Mouse (Mus musculus): ENCODE measurements at regions not wholly inside any gene's neighbourhood (a gene's known extent, or its start where the extent isn't known, plus 50 kb on each side); places are given as distances from the start of the nearest gene placed in this dataset.

GRCm38 (mm10) chr17:4209650-4210049 lies 513.6 kb upstream of the Nox3 start:
- DNase-seq (ENCODE audit: extremely low spot score, low spot score), result no peak
- H3K4me3 ChIP-seq, result no peak overlapping the region
- H3K9me3 ChIP-seq, result no peaks in the 10 kb centered on the region
- H3K36me3 ChIP-seq (replicated peaks), result no peaks in the 10 kb centered on the region
- no peaks in the 10 kb centered on the region for H3K27me3 ChIP-seq (ENCODE audit: poor library complexity, severe bottlenecking)
- H3K27ac ChIP-seq, result no peak overlapping the region
- H3K4me1 ChIP-seq, result peaks cover 3% of the 10 kb centered on the region
- 86% methylated on average over 8 of the region's 8 CpGs for WGBS

GRCm38 (mm10) chr17:4212586-4212985 lies 516.5 kb upstream of the Nox3 start:
- H3K27ac ChIP-seq, result no peak overlapping the region
- 67% methylated on average over 4 of the region's 4 CpGs for WGBS
- DNase-seq (ENCODE audit: extremely low spot score, low spot score), result no peak

GRCm38 (mm10) chr17:4214970-4215369 lies 518.9 kb upstream of the Nox3 start:
- H3K27ac ChIP-seq, result peak overlapping the region; percentile 51; the same call in 1 of the 2 replicates
- no peak overlapping the region for H3K4me3 ChIP-seq
- 33% methylated on average over 8 of the region's 8 CpGs for WGBS
- no peaks in the 10 kb centered on the region for H3K27me3 ChIP-seq (ENCODE audit: poor library complexity, severe bottlenecking)
- no peaks in the 10 kb centered on the region for H3K9me3 ChIP-seq
- H3K36me3 ChIP-seq (replicated peaks), result no peaks in the 10 kb centered on the region
- DNase-seq (ENCODE audit: extremely low spot score, low spot score), result no peak
- peaks cover 28% of the 10 kb centered on the region for H3K4me1 ChIP-seq

More at GRCm38 (mm10) chr17:4212586-4212985, 516.5 kb upstream of the Nox3 start:
- Histone ChIP-seq H3K27me3 (ENCODE audit: poor library complexity, severe bottlenecking) (no peaks in the 10 kb centered on the region), H3K4me1 (peaks cover 28% of the 10 kb centered on the region), H3K36me3 (replicated peaks) (no peaks in the 10 kb centered on the region), H3K4me3 (no peak overlapping the region), H3K9me3 (no peaks in the 10 kb centered on the region)

DNA sequence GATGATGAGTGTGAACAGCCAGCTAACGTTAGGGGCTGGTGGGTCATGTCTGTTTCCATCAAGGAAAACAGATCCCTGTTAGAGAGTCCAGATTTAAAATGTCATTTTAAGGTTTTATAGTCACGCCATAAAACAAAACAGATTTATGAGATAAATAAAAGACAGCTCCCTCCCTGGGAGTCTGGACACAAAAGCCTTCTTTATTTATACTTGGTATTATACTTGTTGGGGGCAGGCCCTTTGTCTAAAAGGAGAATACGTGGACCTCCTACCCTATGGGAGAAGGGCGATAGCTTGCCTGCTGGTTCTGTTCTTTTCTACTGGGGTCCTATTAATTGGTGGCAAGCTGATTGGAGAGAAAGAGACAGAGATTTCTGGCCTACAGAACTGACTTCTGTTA lies 520.1 kb upstream of the Nox3 start:
- H3K36me3 ChIP-seq (replicated peaks), result no peaks in the 10 kb centered on the region
- H3K4me3 ChIP-seq, result no peak overlapping the region
- 0 out of 2 replicates have a peak overlapping the region, but pooled peaks have one; percentile 51 for H3K27ac ChIP-seq
- peaks cover 34% of the 10 kb centered on the region for H3K4me1 ChIP-seq
- no peaks in the 10 kb centered on the region for H3K9me3 ChIP-seq
- no peak for DNase-seq (ENCODE audit: extremely low spot score, low spot score)
- 46% methylated on average over 4 of the region's 4 CpGs for WGBS
- H3K27me3 ChIP-seq (ENCODE audit: poor library complexity, severe bottlenecking), result no peaks in the 10 kb centered on the region

DNA sequence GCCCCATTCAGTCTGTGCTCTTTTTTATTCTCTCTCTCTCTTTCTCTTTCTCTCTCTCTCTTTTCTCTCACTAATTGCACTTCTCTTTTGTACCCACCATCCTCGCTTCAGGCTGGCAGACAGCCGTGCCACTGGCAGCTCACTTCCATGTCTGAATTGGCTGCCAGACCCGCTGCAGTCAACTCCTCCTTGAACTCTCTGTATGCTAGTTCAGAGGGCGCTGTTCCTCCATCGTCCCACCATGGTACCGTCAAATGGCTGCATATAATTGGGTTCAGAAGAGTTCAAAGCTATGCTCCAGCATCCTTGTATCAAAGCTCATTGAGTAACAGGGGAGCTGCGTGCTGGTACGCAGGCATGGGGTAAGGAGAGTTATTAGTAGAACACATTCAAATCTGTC lies 520.7 kb upstream of the Nox3 start:
- 76% methylated on average over 8 of the region's 8 CpGs for WGBS
- Histone ChIP-seq H3K4me1 (peaks cover 35% of the 10 kb centered on the region), H3K4me3 (no peak overlapping the region), H3K27me3 (ENCODE audit: poor library complexity, severe bottlenecking) (no peaks in the 10 kb centered on the region), H3K27ac (no peak overlapping the region), H3K9me3 (no peaks in the 10 kb centered on the region), H3K36me3 (replicated peaks) (no peaks in the 10 kb centered on the region)
- DNase-seq (ENCODE audit: extremely low spot score, low spot score), result no peak

DNA sequence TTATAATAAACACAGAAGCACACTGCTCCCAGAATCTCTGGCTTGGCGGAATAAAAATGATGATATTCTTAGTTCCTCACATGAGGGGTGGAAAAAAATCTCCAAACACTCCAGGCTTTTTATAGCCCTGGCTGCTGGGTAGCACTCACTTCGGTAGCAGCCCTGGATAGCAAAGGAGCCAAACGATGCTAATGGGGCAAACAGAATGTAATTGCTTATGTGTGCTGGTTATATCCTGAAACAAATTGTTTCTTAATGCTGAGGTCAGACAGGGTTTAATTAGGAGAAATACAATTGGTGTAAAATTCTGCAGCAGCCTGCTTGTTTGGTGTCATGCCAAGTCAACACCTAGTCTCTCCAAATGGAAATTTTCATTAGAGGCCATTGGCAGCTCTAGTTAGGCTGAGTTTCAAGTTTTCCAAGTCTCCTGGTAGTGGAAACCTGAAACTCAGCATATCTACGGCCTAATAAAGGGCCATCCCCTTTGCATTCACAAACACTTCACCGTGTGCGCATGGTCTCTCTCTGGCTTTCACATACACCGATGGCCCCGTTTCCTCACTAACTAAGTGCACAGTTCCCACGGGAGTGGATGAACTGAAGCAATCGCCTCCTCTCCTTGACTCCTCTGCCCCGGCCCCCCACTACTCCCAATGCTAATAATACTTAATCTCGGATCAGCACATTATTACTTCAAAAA lies 524.8 kb upstream of the Nox3 start:
- H3K27me3 ChIP-seq (ENCODE audit: poor library complexity, severe bottlenecking), result no peaks in the 10 kb centered on the region
- H3K4me3 ChIP-seq, result no peak overlapping the region
- H3K36me3 ChIP-seq (replicated peaks), result no peaks in the 10 kb centered on the region
- H3K4me1 ChIP-seq, result peaks cover 20% of the 10 kb centered on the region
- H3K27ac ChIP-seq, result no peak overlapping the region
- no peak for DNase-seq (ENCODE audit: extremely low spot score, low spot score)
- H3K9me3 ChIP-seq, result no peaks in the 10 kb centered on the region
- 85% methylated on average over 12 of the region's 12 CpGs for WGBS

- no peak for DNase-seq (ENCODE audit: extremely low spot score, low spot score)
- no peaks in the 10 kb centered on the region for H3K9me3 ChIP-seq
- H3K27me3 ChIP-seq (ENCODE audit: poor library complexity, severe bottlenecking), result no peaks in the 10 kb centered on the region
- 88% methylated on average over 10 of the region's 10 CpGs for WGBS
- no peak overlapping the region for H3K4me3 ChIP-seq
- H3K27ac ChIP-seq, result no peak overlapping the region
- H3K4me1 ChIP-seq, result peaks cover 13% of the 10 kb centered on the region
- no peaks in the 10 kb centered on the region for H3K36me3 ChIP-seq (replicated peaks)
Observed at GRCm38 (mm10) chr17:4227889-4228288, 531.8 kb upstream of the Nox3 start.

- Histone ChIP-seq H3K27me3 (ENCODE audit: poor library complexity, severe bottlenecking) (no peaks in the 10 kb centered on the region), H3K27ac (no peak overlapping the region), H3K4me1 (peaks cover 13% of the 10 kb centered on the region), H3K9me3 (no peaks in the 10 kb centered on the region), H3K36me3 (replicated peaks) (no peaks in the 10 kb centered on the region), H3K4me3 (no peak overlapping the region)
- DNase-seq (ENCODE audit: extremely low spot score, low spot score), result no peak
- 76% methylated on average over 2 of the region's 2 CpGs for WGBS
Observed at GRCm38 (mm10) chr17:4229969-4230368, 533.9 kb upstream of the Nox3 start.

DNA sequence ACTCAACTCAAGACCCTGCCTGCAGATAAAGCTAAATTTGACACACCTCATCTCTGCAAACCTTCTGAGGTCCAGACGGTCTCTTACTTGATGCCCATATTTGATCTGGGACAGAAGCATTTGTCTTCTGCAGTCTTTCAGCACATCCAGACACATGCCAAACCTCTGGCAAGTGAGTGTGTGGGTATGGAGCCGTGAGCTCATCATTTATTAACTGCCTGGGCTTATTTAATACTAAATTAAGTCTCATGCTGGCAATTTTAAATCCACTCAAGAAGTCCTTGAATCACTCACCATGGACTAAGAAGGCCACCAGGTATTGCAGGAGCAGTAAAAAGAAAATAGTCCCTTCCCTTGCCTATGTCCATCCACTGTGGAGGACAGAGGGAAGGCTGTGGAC lies 554.4 kb upstream of the Nox3 start:
- no peak overlapping the region for H3K27ac ChIP-seq
- H3K4me1 ChIP-seq, result no peaks in the 10 kb centered on the region
- H3K4me3 ChIP-seq, result no peak overlapping the region
- H3K27me3 ChIP-seq (ENCODE audit: poor library complexity, severe bottlenecking), result no peaks in the 10 kb centered on the region
- WGBS, result 89% methylated on average over 2 of the region's 2 CpGs
- H3K36me3 ChIP-seq (replicated peaks), result no peaks in the 10 kb centered on the region
- no peaks in the 10 kb centered on the region for H3K9me3 ChIP-seq
- no peak for DNase-seq (ENCODE audit: extremely low spot score, low spot score)

DNA sequence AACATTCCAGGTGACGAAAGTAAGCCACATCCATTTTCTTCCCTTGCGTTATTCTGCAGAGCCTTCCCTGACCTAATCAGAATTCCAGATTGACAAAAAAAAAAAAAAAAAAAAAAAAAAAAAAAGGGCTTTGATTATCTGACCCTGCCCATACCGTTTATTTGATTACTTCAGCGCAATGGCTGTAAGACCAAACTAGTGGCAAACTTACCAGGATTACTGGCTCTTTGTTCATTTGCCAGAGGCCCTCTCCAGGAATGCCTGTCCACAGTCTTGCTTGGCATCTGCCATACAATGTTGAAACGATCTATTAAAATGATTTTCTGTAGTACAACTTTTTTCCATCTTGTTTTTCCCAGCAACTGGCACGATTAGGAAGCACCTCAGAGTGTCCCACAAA lies 569.4 kb upstream of the Nox3 start:
- Histone ChIP-seq H3K36me3 (replicated peaks) (no peaks in the 10 kb centered on the region), H3K27ac (peak overlapping the region; percentile 78), H3K27me3 (ENCODE audit: poor library complexity, severe bottlenecking) (no peaks in the 10 kb centered on the region), H3K9me3 (no peaks in the 10 kb centered on the region), H3K4me3 (no peak overlapping the region), H3K4me1 (peaks cover 36% of the 10 kb centered on the region)
- 55% methylated on average over 6 of the region's 6 CpGs for WGBS
- peak; percentile 17 for DNase-seq (ENCODE audit: extremely low spot score, low spot score)

DNA sequence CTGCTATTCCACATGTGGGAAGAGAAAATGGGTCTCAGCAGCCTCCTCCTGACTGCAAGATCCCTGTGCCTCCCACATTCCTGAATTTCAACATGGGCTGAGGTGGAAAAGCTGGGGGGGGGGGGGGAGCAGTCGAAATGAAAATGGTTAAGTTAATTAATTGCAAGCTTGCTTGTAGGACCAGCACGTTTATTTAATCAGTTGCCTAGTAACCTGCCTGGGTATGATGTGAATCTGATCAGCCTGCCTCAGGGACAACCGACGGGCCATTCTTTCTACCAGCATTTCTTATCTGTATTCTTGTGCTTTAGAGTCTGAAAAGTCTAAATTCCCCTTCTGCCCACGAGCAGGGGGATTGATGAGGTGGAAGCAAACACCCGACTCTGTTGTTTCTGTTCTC lies 569.9 kb upstream of the Nox3 start:
- 9% methylated on average over 6 of the region's 6 CpGs for WGBS
- H3K27ac ChIP-seq, result peak overlapping the region; percentile 78
- H3K4me1 ChIP-seq, result peaks cover 36% of the 10 kb centered on the region
- no peaks in the 10 kb centered on the region for H3K36me3 ChIP-seq (replicated peaks)
- H3K27me3 ChIP-seq (ENCODE audit: poor library complexity, severe bottlenecking), result no peaks in the 10 kb centered on the region
- peak; percentile 40 for DNase-seq (ENCODE audit: extremely low spot score, low spot score)
- no peak overlapping the region for H3K4me3 ChIP-seq
- no peaks in the 10 kb centered on the region for H3K9me3 ChIP-seq

DNA sequence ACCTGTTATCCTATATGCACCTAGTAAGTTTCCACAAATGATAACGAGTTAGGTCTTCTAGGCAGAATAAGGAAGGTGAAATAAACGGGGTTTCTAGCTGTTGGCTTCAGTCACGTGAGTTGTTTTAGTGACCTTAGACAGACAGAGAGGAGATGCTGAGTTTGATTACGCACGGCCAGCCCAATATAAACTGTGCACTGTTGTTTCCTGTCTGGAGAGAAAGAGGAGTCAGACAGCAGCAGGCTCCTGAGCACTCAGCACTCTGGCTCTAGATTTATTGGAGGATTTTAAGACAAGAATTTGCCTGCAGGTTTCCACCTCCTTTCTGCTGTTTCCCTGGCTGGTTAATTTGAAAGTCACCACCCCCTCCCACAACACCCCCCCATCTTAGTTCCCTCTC lies 570.4 kb upstream of the Nox3 start:
- Histone ChIP-seq H3K9me3 (no peaks in the 10 kb centered on the region), H3K36me3 (replicated peaks) (no peaks in the 10 kb centered on the region), H3K4me1 (peaks cover 36% of the 10 kb centered on the region), H3K27ac (peak overlapping the region; percentile 78), H3K4me3 (no peak overlapping the region), H3K27me3 (ENCODE audit: poor library complexity, severe bottlenecking) (no peaks in the 10 kb centered on the region)
- 49% methylated on average over 5 of the region's 5 CpGs for WGBS
- DNase-seq (ENCODE audit: extremely low spot score, low spot score), result no peak

DNA sequence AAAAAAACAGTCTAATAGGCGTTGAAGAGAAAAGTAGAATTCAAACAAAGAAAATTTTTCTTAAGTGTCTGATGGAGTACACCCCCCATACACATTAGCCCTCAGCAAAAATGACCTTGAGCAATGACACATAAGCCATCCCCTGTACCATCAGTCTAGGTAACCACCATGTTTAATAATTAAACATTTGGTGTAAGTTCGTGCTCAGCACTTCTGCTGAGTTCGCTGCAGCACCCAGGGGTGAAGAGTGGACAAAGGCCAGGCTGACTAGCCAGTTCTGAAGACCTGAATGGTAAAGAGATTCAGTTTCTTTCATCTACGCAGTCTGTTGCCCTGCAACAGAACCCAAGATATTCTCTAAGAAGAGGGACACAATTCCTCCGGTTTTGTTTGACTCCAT lies 572.3 kb upstream of the Nox3 start:
- H3K27me3 ChIP-seq (ENCODE audit: poor library complexity, severe bottlenecking), result no peaks in the 10 kb centered on the region
- no peak overlapping the region for H3K4me3 ChIP-seq
- no peaks in the 10 kb centered on the region for H3K9me3 ChIP-seq
- WGBS, result 84% methylated on average over 5 of the region's 5 CpGs
- peaks cover 36% of the 10 kb centered on the region for H3K4me1 ChIP-seq
- no peak for DNase-seq (ENCODE audit: extremely low spot score, low spot score)
- no peaks in the 10 kb centered on the region for H3K36me3 ChIP-seq (replicated peaks)
- no peak overlapping the region for H3K27ac ChIP-seq

GRCm38 (mm10) chr17:4272456-4272855 lies 576.4 kb upstream of the Nox3 start:
- DNase-seq (ENCODE audit: extremely low spot score, low spot score), result no peak
- Histone ChIP-seq H3K4me3 (no peak overlapping the region), H3K9me3 (no peaks in the 10 kb centered on the region), H3K27me3 (ENCODE audit: poor library complexity, severe bottlenecking) (no peaks in the 10 kb centered on the region), H3K4me1 (peaks cover 6% of the 10 kb centered on the region; the same call in 1 of the 2 replicates), H3K36me3 (replicated peaks) (no peaks in the 10 kb centered on the region), H3K27ac (no peak overlapping the region)
- 92% methylated on average over 5 of the region's 5 CpGs for WGBS

All from forebrain, embryonic 10.5 days (tissue).